Mouse (Mus musculus) G1E-ER4 (cell line): ENCODE measurements around the gene Slit3. TPM values are rescaled to one million over a fixed set of nuclear protein-coding genes. Genes with fewer than 3 reads are reported as not detected.

Source experiments
- GATA1 ChIP-seq: IDR thresholded peaks from one replicate; pipeline ENCODE4 v1.8.0; 2012; ENCODE audit warnings: low read length, inconsistent platforms
- polyA plus RNA-seq: library from polyadenylated mRNA; stranded (reverse); fragments of >175 nt; gene quantifications from 2 replicates; pipeline ENCODE4 v1.2.3, GENCODE M21; 2012

The Slit3 gene
- polyA plus RNA-seq, 1 experiment = not detected

DNA sequence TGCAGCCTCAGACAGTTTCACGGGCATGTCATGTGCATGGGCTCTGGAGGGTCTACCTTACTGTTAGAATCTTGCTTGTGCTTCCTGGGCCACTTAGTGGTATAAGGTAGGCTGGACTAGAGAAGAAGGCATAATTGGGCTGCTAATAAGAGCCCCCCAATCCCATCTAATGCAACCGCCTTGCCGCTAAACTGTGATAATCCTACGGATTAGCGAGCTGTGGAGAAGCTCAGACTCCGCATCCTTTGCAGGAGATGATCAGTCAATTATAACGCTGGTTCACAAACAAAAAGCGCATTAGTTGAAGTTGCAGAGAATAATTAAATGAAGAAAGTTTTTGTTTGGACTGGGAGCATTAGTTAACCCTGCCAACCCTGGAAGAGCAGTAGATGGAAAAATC is 376.9 kb downstream of the Slit3 start:
- no peak for TF ChIP-seq GATA1

DNA sequence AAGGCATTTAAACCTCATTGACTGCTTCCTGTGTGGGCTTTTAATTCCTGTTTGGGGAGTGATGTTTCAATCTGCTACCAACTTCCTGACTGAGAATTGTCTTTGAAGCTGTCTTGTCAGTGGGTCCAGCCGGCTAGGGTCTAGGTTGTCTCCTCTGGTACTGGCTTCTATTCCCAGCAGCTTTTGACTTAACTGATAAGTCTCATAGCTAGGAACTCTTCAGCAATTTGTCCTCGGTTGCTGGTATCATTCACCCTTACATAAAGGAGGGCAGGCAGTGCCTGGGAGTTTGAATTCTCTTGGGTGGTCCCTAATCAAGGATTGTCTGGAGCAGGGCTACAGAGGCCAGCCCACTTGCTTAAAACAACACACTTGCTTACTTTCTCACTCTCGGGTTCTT is 381.1 kb downstream of the Slit3 start:
- TF ChIP-seq GATA1 = no peak

DNA sequence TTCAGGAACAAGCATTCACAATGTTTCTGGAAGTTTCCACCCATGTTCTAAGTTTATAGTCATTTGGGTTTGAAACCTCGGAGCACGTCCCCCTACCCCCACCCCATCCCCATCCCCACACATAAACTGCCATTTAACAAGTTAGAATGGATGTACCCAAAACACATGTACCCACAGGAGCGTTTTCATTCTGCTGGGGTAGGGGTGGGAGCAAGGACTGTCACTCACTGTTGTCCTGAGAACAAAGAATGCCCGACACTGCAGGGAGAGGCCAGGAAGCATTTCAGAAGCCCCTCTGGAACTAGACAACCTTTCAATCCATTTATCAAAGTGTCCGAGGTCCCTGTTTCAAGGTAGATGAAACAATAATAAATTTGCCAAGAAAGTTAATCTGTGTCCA is 383.0 kb downstream of the Slit3 start:
- TF ChIP-seq GATA1 = no peak

DNA sequence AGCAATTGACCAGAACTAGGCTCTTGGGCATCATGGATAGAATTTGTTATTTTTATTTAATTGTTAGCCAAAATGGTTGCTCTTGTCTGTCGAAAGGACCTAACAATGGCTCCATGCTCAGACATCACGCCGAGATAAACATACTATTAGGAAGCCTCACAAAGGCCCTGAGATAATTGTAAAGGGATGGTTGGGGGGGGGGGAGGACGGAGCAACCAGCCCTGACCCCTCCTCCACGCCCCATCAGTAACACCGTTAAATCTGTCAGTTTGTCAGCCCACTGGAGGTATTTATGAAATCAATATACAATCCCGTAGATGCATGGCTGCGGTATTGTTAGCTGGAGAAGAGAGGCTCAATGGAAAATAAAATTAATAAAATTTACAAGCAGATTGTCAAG is 383.9 kb downstream of the Slit3 start:
- no peak for TF ChIP-seq GATA1

DNA sequence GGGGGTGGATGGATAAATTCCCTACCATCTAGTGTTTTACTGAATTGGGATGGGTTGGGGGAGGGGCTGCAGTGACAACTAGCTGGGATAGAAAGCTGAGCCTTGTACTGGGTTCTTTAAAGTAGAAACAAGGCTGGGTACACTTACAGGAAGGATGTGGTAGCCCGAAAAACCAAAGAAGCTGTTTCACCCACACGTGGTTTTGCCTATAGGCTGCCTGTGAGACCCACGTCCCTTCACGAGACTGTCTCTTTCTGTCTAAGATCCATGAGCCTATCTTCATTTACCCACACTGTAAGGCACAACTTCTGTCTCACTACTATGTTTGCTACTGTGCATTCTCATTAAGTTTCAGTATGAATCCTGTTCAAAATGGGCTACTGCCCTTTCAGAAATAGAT is 384.3 kb downstream of the Slit3 start:
- TF ChIP-seq GATA1 = no peak

DNA sequence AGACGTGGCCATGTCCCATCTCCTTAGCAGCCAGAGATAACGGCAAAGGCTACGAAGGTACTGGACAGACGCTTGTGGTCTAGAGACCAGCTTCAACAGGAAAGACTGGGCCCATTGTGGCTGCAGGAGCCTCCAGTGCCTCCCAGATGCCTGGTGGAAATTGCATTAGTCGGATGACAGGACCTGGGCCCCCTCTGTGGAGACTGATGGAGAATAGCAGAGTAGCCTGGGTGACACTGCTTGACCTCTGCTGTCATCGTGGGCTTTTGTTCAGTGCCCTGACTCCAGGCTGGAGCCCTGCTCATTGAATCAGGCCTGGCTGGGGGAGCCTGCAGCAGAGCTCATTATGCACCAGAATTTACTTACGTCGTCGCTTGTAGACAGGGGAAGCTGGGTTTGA is 384.8 kb downstream of the Slit3 start:
- TF ChIP-seq GATA1 = no peak

DNA sequence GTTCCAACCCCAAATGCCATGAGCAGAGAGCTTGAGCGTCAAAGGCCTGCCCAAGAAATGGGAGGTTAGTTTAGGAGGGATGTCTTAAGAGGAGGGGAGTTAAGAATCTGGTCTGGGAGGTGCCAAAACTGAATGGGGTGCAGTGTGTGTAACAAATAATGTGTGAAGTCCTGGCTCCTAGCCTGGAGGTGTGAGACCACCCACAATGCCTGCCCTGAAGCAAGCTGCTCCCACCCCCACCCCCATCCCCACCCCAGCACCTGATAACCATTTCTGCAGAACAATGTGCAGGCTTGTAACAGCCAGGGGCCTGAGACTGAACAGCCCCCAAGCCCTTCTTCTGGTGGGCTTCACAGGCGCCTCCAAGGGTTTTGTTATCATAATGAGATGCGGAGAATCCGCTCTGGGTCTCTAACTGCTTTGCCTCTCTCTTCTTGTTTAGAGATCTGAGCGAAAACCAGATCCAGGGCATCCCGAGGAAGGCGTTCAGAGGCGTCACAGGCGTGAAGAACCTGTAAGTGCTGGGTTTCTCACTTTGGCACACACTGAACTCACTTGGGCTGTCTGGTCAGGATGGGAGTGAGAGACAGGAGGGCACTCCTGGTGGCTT is 386.9 kb downstream of the Slit3 start:
- TF ChIP-seq GATA1 = no peak

DNA sequence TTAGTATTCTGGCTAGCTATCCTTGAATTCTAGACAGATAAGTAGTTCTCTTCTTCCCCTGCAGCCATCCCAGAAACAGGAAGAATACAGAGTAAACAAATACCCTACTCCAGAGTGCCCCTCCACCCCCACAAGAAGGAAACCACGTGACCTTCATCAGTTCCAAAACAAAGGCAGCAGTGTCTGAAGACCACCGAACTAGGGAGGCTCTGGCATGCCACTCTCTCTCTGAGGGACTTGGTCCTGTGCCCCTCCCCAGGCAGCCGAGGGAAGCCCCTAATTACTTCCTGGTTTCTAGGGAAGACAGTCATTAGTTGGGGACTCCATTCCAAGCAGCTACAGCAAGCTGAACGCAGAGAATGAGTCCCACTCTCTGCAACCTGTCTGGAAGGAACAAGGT is 391.7 kb downstream of the Slit3 start:
- TF ChIP-seq GATA1 = no peak

DNA sequence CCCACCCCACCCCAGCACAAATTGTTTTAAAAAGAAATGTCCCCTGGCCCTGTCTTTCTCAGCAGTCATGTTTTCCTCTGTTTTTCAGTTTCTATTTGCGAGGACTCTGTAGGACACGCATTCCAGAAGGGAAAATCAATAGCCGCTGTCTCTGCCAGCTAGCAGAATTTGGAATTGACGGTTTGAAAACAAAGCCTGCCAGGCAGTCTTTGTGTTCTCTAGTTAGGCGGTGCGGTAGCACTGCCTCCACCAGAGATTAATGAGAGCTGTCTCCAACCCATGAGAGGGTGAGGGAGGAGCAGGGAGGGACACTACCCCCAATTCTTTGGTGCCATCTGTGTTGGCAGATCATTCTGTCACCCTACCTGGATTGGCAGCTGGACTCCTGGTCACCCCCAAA is 392.3 kb downstream of the Slit3 start:
- no peak for TF ChIP-seq GATA1

DNA sequence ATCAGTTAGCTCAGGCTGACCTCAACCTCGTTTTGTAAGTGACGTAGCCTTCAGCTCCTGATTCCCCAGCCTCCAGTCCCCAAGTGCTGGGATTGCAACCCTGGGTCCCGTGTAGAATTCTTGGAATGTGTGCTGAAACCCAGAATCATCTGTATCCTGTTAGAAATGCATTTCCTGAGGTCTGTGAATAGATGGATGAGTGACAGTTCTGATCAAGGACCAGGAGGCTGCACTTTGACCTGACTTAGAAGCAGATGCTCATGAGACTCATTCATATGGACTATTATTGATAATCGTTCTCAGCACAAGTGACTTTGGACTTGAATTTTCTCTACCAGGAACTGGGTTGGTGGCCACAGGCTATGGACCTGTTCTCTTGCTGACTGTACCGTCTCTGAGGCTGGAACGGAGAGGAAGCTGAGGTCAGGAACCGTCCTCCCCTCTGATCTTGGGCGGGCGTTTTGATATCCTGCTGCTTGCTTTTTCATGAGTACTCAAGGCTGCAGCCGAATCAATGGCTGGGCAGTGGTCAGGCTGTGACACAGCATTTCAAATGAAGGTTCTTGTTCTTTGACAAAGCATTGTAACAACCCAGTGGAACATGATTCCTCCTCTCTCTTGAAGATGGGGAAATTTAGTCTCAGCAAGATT is 401.9 kb downstream of the Slit3 start:
- TF ChIP-seq GATA1 = no peak

DNA sequence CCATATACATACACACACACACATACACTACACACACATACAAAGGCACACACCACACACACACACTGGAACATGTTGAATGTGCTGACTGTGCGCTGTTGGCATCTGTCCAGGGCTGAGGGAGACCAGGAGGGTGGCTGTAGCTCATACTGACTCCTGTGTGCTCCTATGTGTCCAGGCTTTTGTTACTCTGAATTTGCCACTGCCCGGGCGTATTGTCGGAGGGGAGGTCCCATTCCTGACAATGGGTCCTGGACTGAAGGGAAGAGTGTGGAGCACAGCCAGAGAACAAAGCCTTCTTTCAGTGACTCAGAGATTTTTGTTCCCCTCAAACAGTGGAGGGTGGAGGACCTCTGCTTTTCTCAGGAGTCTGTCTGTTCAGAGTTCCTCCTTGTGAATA is 402.7 kb downstream of the Slit3 start:
- no peak for TF ChIP-seq GATA1

DNA sequence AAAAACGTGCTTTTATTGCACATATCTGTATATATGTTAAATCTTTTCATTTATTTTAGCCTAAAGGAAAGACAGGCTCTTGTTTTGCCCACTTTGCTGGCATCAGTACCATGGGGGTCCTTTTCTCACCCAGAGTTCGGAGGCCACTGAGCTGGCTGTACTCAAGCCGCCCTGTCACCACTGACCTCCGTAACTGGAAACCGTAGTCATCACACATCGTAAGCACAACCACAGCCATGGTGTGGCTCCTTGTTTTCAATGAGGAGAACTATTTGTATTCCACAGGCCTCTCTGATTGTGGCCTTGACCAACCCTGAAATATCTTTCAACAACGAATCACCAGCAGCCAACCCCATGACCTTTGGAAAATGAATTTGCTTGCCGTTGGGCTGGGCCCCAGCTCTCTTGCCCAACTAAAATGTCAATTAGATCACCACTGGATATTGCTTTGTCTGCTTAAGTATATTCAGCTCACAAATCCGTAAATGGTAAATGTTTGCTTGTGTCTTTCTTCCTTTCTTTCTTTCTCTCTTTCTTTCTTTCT is 405.3 kb downstream of the Slit3 start:
- no peak for TF ChIP-seq GATA1

DNA sequence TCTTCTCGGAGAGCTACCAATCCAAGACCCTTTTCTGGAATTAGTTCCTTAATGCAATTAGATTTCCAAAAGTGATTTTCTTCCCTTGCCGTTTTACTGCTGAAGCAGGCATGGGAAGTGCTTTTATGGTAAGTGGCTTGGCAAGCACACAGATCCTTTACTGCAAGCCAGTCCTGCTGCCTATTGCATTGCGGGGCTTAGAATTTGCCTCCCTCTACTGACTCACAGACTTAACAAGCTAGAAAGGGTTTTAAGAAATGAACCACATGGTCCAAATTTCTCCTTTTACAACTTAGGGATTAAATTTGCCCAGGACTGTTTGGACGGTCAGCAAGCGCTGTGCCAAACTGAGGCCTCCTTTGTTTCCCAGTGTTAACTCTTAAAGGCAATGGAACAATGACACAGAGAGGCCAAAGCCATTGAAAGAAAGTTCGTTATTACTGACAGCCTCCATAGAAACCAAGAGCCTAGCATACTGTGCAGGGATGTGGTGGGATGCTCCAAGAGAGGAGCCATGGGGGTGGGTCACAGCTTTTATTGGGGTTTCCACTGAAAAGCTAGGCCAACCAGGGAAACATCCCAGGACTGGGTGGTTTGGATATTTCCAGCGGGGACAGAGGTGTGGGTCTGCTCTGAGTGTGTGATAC is 406.9 kb downstream of the Slit3 start:
- TF ChIP-seq GATA1 = no peak

DNA sequence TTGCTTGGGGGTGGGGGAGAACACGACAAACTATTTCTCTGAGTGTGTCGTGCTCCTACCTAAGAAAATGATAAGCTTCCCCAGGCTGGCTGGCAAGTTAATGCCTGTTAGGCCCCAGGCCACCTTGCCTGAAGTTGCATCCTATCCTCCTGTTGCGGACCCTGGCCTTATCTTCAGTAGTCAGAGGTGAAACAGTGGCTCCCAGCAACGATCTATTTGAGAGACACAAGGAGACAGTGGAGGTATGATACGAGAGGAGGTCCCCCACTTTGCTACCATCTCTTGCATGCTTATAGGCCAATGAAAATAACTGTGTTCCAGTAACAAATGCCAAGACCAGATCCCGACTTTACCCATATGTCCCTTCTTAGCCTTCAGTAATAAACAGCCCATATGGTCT is 414.0 kb downstream of the Slit3 start:
- TF ChIP-seq GATA1 = no peak

DNA sequence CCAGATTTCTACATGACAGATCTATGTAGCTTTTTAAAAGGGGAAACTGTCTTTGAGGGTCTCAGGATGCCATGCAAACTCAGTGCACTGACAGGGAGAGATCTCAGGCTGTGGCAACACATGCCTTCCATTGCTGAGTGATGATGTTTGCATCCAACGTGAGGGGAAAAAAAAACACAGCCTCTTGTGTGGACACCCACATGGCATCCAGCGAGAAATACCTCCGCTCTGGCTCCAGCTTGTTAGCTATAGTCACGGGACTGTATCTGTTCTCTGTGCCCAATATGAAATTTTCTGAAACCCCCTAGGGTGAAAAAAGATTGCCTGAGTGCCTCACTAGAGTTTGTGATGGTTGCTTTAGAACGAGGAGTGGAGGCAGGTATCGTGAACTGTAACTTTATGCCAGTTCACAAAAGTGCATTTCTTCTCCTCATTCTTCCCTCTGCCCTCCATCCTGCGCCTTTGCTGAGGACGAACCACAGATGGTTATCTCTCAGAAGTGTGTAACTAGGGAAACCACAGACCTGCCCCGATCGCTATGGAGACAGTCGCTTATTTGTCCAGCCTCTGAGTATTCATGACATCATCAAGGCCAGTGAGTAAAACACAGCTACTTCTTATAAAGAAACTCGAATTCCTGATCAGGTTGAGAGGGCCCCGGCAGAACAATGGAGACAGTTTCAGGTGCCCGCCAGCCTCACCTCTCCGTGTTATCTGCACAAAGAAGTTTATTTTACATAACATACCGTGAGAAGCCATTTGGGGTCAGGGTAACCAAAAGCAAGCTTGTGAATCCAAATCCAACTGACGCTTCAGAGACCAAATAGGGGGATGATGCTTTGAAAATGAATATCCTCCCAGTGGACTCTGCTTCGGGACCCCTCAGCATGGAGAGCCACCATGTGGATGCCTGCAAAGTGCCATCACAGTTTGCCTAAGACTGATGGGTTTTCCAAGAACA is 416.4 kb downstream of the Slit3 start:
- TF ChIP-seq GATA1 = no peak

DNA sequence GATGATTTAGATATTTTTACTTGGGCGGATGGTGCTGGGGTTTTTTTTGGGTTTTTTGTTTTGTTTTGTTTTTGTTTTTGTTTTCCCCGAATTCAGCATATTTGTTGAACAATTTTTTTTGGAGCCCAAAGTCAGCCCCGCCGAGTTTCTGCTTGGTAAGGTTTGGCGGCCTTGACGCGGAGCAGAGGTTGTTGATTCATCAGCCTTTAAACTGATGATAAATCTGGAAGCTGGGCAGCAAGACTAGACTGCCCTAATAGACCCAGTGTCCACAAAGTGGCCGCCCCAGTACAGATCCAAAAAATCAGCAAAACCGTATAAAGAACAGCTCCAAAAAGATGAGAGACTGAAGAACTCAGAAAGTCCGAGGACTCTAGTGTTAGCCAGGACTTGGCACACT is 421.7 kb downstream of the Slit3 start:
- no peak for TF ChIP-seq GATA1
